Mouse (Mus musculus): ENCODE results near the gene Arap1.

- no peak for TF ChIP-seq CTCF (IDR thresholded peaks at IDR 0.05; ENCODE audit: extremely low read depth, insufficient read depth, low read length)
- TF ChIP-seq POLR2A (IDR thresholded peaks at IDR 0.05; ENCODE audit: extremely low read depth, insufficient read depth, low read length), result no peak
Observed at GRCm38 (mm10) chr7:101323141-101323594, 24.7 kb upstream of the Arap1 start.
